Mouse (Mus musculus) embryo, embryonic 11 days (tissue): ENCODE measurements around the gene Wiz.

Source experiments
- DNase-seq: peaks from one replicate; pipeline ENCODE4 v3.0.0-alpha.2; 2015

Gene Wiz

DNA sequence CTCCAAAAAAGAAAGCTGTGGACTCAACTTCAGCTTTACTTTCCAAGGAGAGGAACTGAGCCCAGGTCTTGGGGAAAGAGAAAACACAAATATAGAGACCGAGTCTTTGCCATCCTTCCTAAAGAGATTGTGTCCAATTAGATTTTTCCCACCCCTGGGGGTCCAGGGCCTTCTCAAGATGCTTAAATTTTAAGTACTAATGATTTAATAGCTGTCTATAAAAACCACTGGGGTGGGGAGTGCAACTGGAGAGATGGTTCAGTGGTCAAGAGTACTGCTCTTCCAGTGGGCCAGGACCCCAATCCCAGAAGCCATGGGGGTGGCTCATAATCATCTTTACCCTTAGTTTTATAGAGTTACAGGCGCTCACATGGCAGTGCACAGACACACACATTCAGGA, 40.8 kb downstream of the Wiz start:
- no peak for DNase-seq

DNA sequence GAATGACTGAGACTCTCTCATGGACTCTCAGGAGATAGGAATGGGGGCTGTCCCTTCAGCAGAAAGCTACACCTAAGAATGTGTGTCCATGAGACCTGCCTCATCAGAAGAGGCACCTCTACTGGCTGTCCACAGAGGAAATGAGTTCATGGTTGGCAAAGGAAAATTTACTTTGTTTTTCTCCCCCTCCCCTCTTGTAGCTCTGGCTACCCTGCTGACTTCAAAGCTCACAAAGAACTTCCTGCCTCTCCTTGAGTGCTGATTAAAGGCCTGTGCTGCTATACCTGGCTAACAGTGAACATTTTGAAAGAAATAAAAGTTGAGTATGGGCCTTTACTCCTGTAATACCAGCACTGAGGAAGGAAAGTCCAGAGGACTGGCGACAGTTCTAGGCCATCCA, 48.1 kb downstream of the Wiz start:
- DNase-seq = no peak

DNA sequence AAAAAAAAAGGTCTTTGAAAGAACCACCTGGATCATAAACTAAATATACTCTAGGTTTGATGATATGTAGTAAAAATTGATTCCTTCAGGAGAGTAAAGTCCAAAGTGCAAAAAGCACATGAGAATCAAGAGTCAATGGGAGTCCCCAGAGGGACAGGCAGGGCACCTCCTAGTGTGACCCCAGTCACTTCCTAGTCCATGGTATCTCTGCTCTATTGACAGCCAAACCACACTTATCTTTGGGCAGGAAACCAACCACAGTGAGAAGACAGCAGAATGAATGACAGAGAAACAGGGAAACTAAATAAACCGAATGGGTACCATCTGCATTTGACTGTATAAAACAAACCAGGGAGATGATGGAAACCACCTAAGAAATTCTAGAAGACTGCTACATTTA, 49.1 kb downstream of the Wiz start:
- no peak for DNase-seq

DNA sequence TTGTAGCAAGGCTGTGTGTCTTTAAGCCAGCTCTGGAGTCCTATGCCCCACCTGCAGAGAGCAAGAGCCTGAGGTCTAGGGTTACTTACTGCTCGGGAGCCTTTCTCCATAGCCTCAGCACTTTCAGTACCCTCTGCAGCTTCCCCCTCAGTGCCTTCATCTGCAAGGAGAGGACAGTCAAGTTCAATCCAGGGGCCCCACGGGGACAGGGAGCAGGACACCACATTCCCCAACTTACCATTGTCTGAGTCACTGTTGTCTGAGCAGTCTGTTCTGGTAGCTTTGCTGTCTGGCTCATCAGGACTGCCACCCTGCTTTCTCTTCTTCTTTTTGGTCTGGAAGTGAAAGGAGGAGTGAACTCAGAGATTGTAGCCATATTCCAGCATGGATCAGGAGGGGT, 53.4 kb downstream of the Wiz start:
- no peak for DNase-seq

DNA sequence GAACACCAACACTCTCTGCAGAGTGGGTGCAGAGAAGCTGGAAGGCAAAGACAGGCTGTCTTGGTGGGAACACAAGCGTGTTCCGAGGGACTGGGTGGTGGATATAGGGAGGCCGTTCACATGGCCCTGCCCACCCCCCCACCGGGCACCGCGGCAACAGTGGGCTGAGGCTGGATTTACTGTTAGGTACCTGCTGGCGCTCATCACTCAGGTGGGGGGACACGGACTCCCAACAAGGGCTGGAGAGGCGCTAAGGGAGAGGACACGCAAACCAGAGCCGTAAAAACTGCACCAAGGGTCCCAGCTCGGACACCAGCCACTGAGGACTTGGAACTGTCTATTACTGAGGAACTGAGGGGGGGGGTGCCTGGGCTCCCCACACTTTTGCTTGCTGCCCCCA, 54.3 kb downstream of the Wiz start:
- DNase-seq = no peak

DNA sequence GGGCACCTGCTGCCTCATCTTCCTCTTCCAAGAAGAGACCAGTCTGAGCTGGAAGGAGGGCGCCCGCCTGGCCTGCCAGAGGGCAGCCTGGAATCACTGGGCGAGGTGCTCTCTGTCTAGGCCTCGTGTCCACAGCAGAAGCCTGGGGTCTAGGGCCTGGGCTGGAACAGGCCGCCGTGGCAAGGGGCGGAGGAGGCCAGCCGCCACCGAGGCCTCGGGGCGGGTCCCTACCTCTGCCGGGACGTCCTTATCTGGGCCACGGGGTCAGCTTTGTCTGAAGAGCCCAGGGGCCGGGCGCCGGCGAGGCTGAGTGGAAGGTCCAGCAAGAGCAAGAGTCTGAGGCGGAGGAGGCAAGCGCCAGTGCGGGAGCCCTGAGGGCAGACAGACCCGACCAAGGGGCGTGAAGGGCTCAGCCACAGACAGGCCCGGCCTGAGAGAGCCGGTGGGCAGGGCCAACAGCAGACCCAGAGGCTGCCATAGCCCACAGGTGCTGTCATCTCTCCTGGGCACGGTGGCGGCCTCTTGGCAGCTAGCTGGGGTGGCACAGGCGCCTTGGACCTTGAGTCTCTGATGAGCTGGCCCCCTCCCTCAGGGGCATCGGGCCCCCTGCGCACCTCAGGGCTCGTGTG, 55.5 kb downstream of the Wiz start:
- no peak for DNase-seq

DNA sequence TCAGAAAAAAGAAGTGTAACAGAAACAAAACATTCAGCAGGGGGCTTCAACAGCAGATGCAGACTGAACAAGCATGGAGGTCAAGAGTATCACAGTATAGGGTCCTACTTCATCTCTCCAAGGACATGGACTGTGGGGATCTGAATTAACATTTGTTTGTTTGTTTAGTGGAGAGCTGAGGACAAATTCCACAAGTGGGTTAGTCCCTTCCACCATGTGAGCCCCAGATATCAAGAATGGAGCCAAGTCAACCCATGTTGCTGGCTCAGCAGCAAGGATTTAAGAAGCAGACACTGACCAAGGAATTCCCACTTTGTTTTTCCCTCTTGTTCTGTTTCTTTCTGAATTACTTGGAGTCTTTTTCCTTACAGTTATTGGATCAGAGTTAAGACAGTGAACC, 61.7 kb downstream of the Wiz start:
- no peak for DNase-seq

DNA sequence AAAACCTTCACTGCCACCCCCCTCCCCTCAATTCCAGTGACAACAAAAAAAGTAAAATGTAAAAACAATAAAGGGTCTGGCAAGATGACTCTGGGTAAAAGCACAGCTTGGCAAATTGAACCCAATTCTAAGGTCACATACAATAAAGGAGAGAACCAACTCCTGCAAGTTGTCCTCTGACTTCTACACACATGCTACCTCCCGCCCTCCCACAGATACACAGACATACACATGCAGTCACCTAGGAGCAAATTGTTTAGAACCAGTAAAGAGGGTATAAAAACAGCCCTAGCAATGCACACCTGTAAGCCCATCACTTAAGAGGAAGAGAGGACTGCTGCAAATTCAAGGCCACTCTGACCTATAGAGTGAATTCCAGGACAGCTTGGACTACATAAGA, 66.4 kb downstream of the Wiz start:
- DNase-seq = no peak

DNA sequence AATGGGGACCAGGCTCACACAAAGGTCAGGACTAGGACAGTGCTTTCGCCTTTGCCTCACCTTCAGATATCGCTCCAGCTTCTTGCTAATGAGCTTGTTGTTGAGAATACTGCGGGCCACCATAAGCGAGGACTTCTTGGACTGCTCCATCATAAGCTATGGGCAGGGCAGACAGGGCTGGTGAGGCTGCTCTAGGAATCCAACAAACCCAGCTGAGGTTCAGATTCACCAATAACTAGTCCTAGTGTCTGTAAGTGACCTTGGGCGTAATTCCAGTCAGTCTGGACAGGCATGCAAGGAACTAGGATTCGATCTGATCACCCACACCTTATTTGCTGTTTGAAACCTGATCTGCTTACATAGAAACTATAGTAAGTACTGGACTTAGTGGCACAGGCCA, 67.4 kb downstream of the Wiz start:
- DNase-seq = no peak

DNA sequence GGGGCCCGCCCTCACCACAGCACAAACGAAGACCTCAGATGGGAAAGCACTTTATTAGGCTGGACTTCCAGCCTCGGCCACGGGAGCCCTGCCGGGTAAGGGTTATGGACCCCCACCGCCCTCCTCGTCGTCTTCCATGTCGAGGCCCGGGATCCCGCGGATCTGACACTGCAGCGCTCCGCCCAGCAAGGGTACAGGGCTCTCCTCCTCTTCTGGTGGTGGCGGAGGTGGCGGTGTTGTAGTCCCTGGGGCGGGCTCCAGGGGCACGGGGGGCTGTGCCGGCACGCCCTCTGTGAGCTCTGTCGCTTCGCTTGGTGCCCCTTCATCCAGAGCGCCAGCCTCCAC, 67.9 kb downstream of the Wiz start:
- no peak for DNase-seq

DNA sequence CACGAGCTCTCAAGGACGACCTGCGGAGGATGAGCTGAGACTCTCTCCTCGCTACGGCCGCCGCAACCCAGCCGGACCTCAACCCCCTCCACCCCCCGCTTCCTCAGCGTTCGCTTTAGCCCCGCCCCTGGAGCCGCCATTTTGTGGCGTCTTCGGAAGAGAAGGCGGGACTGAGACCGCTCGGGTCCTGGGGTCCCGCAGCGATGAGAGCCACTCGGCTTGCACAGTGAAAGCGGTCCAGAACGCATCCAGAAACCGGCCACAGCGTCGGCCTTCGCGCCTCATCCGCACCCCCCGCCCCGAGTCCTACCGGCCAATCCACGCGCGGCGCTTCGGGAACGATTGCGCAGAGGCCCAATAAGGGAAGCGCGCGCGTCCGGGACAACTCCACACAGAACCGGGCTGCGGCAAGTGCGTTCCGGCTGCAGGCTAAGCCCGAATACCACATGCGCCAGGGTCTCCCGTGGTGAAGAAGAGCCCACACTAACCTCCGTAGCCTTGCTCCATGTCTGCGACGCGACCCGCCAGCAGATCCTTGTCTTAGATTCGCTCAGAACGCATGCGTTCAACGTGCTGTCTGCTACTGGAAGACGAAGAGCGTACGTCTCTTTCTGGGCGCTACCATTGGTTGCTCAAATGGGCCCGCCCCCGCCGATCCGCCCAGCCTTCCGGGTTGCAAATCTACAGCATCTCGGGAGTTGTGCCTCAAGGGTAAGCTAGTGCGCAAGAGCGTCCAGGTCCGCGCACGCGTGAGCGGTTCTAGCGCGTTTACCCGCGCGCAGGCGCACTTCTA, 68.4 kb downstream of the Wiz start, which contains the start of gene Akap8:
Gene Akap8 (minus strand): TSS at position 642 of the 793 bp plus-strand sequence.
- peak; percentile 99 for DNase-seq

DNA sequence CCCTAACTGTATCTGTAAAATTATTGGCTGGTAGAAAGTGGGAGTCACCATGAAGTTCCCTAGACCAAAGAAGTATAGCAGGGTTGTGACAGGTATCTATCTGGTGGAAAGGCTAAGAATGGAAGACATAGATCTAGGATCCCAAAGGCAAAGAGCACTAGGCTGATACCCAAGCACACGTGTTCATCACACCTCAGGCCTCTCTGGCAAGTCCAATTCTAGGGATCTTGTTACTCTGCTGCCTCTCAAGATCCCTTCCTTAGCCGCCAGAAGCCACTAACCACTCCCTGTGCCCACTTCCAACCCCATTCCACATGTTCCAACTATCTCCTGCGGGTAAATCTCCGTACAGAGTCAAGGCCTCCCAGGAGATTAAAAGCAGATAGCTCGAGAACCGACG, 69.3 kb downstream of the Wiz start:
- peak; percentile 3 for DNase-seq

DNA sequence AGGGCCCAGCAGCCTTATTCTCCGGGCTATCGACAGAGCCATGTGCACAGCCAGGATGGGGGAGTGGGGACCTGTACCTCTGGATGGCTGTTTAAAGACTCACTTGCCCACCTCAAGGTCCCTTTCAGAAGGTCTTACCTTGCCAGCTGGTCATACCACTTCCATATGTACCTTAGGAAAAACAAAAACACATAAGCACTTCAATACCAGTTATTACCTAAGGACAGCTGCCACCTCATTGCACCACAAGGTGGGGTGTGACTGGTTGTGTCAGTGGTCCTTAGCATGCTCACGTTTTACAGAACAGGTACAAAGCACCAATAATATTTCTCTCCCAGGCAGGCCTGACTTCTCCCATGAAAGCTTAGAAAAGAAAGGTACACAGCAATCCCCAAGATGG, 71.5 kb downstream of the Wiz start:
- DNase-seq = no peak

DNA sequence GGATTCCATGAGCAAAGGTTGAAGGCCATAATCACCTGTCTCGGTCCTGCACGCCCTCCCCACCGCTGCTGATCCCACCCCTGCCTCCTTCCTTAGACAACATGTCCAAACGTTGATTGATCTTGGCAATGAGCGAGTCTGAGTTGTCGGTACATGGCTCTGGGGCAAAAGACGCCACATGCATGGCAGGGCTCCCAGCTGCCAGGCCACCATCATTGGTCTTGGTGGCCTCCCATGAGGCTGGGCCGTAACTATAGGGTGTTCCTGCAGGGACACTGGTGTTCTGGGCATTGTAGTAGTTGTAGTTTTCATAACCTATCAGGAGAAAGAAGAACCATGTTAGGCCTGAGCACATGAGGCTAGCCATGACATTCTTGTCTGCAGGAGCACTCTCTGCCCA, 72.2 kb downstream of the Wiz start:
- no peak for DNase-seq

DNA sequence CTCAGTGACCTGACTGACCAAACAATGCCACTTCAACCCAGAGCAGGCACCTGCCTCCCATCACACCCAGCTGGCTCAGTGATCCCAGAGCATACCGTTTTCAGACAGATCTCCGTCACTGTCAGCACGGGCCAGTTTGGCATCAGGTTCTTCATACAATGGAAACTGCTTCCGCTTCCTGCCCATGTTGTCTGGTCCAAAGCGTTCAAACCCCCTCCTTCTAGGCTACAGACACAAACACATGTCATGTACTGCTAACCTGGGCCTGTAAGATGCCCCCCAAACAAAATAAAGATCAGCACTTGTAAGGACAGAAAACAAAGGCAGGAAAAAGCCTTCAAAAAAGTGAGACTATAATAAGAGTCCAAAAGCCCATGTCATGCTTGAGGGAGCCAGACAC, 73.7 kb downstream of the Wiz start:
- DNase-seq = no peak

DNA sequence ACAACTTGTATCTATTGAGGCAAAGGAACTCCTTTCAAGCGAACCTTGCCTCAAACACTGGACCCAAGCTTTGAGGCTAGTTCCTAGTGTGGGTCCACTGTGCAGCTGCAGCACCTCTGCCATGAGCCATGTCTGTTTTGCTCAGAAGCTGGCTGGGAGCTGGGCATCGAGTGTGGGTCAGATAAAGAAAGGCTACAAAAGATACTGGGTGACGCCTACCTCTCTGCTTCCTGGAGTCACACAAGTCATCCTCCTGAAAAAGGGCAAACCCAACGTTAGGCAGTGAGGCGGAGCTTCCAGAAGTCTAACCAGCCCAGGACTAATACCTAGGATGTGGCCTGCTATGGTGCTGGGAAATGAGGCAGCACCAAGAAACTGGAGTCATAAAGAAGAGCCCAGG, 75.3 kb downstream of the Wiz start:
- DNase-seq = no peak

DNA sequence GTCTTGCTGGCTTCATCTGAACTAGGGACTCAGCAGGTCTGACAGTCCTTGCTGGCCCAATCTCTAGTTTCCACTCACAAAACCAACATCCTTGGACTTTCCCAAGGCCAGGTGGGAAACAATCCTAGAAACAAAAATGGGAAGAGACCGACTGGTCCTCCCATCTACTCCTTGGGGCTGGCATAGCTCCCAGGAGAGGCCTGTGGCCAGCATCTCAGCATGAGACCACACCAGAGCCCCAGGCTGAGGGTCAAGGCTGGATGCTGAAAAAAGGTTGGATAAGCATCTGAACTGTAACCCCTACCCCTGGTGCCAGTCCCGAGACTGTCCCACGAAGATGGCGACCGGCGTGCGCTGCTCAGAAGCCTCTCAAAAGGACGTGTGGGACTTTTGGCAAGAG, 76.4 kb downstream of the Wiz start:
- no peak for DNase-seq

DNA sequence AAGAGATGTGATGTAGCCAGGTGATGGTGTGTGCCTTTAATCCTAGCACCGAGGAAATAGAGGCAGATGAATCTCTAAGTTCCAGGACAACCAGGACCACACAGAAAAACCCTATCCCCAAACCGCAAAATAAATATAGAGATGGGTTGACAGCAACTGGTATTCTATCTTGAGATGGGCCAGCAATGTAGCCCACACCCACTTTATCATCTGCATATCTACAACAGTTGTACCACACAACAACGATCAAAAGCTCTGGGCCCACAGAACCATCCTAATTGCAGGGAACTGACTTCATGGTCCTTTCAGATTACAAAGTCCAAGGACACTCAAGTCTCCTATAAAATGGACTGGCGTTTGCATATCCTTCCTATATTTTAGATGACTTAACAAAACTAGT, 81.3 kb downstream of the Wiz start:
- DNase-seq = no peak
